29 mouse cellular contexts compared by ENCODE assay signal in the genomic region with DNA sequence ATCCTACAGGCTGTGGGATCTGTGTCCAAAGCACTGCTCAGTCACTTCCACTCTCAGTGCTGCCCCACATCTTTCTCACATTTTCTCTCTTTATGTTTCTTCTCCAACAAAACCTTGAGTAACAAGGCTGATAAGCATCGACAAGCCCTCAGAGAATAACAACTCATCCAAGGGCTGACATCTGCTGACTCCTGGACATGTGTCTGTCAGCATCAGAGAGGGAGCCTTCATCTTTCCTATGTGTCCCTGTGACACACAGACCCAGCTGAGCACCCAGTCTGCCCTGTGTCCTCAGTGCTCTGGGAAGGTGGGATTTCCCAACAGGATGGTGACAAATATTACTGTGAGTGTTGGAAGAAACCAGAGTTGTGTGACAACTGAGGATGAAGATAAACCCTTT. TPM values are rescaled to one million over a fixed set of nuclear protein-coding genes. Genes with fewer than 3 reads are reported as not detected.
"Had no signal": no experiment of that assay in that cellular context is flagged by ENCODE, and none has a peak within 500 bp of the region (broad histone marks: within the 10 kb centered on the region; RNA-seq: fewer than 3 reads in every experiment).

Gene Psg25, minus strand, starts transcription at position 101 of the 400 bp plus-strand sequence.

- ATAC-seq: hindbrain, embryonic 16.5 days; inflammation-experienced regulatory T-cells, adult 6 months; intestine, postnatal 0 days had no signal

- H3K27ac ChIP-seq: gastrocnemius, adult 2 months; heart, embryonic 10.5 days; hindbrain, embryonic 10.5 days; hindbrain, embryonic 12.5 days; hindbrain, embryonic 14.5 days; layer of hippocampus, adult 2 months; left cerebral cortex, adult 2 months; limb, embryonic 10.5 days; limb, embryonic 12.5 days had no signal

- H3K4me3 ChIP-seq: gastrocnemius, adult 2 months; heart, embryonic 10.5 days; heart, embryonic 12.5 days; hindbrain, embryonic 10.5 days; hindbrain, embryonic 12.5 days; layer of hippocampus, adult 2 months; left cerebral cortex, adult 2 months; limb, embryonic 10.5 days; limb, embryonic 12.5 days had no signal

- H3K36me3 ChIP-seq: heart, embryonic 10.5 days; heart, embryonic 12.5 days; hindbrain, embryonic 10.5 days; hindbrain, embryonic 12.5 days; limb, embryonic 10.5 days; limb, embryonic 12.5 days had no signal

- H3K9ac ChIP-seq: heart, embryonic 12.5 days; hindbrain, embryonic 12.5 days; hindbrain, embryonic 14.5 days; limb, embryonic 12.5 days had no signal

- DNase-seq: gastrocnemius, adult 2 months; gastrocnemius, postnatal 10 days; gastrocnemius, postnatal 25 days; heart, adult 18-20 months; heart, postnatal 10 days; heart, postnatal 4 days; kidney, adult 18-20 months; kidney, adult 8-10 months; kidney, postnatal 10 days; kidney, postnatal 25 days; kidney, postnatal 4 days; liver had no signal

- H3K4me2 ChIP-seq: heart, embryonic 12.5 days; hindbrain, embryonic 12.5 days; hindbrain, embryonic 14.5 days; limb, embryonic 12.5 days; liver, embryonic 11.5 days had no signal

- H3K9me3 ChIP-seq: heart, embryonic 10.5 days; limb, embryonic 10.5 days had no signal

- H3K4me1 ChIP-seq: heart, embryonic 10.5 days; heart, embryonic 12.5 days; hindbrain, embryonic 10.5 days; hindbrain, embryonic 12.5 days; limb, embryonic 10.5 days; limb, embryonic 12.5 days had no signal

- H3K27me3 ChIP-seq: heart, embryonic 12.5 days; hindbrain, embryonic 12.5 days; limb, embryonic 12.5 days had no signal

RNA-seq across cellular contexts. Expression of gene Psg25, which starts in this region (rescaled TPM):
- polyA plus RNA-seq: heart, embryonic 10.5 days; heart, embryonic 12.5 days; heart, embryonic 14.5 days; heart, embryonic 16.5 days; hindbrain, embryonic 10.5 days; hindbrain, embryonic 12.5 days; hindbrain, embryonic 14.5 days; hindbrain, embryonic 16.5 days; inflammation-experienced regulatory T-cells, adult 6 months; kidney, embryonic 14.5 days; kidney, embryonic 16.5 days; limb, embryonic 10.5 days; limb, embryonic 12.5 days; liver, embryonic 11.5 days had no signal
